Mouse (Mus musculus): ENCODE results near the gene Pum1. TPM values are rescaled to one million over a fixed set of nuclear protein-coding genes. Genes with fewer than 3 reads are reported as not detected.

Pum1 gene
- polyA plus RNA-seq (2021; fragmentation: Nextera tagmentation): 30.3 and 32.1 TPM in 2 replicates
- long read RNA-seq, experiment 1, full-length matches to known transcripts: 12 of 97 reads
- long read RNA-seq, experiment 1, partial matches to known transcripts: 48 of 97 reads
- long read RNA-seq, experiment 1, other reads (novel, unspliced or antisense): 37 of 97 reads
- long read RNA-seq, experiment 2, full-length matches to known transcripts: 70 of 204 reads
- long read RNA-seq, experiment 2, partial matches to known transcripts: 15 of 204 reads
- long read RNA-seq, experiment 2, other reads (novel, unspliced or antisense): 119 of 204 reads

DNA sequence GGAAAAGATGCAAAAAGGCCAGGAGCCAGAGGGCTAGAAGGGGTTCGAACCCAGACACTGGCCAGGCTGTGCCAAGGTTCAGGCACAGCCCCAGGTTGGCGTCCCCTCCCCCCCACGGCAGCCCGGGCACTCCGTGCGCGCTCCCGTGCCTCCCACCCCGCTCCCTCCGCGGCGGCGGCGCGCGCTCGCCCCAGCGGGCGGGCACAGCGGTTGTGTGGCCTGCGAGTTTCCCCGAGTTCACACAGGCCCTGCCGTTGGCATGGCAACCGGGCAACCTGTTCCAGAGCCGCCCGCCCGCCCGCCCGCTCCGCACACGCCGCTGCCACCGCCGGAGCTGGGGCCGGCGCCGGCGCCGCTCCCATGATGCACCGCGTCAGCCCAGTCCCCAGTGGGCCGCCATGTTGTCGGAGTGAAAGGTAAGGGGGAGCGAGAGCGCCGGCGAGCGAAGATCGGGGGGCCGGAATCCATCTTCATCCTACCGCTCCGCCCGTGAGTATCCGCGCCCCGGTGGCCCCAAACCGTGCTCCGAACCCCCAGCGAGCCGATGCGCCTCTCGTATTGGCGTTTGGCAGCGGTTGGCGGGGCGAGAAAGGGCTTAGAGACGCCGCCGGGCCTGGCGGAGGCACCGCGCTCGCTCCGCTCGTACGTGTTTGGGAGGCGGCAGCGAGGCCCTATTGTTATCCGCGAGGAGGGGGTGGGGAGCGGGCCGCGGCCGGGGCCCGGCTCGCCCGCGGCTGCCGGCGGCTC is at the start of gene Pum1:
Pum1 (plus strand) TSS at position 343 of the 747 bp plus-strand sequence.

GRCm38 (mm10) chr4:130792376-130793179 is 129.5 kb downstream of the Pum1 start, which contains the start of gene Sdc3:
Gene Sdc3 (plus strand): TSS chr4:130792537.

Other genes with a start within 250 kb of the Pum1 start
- gene Nkain1, start 89.1 kb upstream of the Pum1 start, polyA plus RNA-seq (2021; fragmentation: Nextera tagmentation): 0.67 and 1.1 TPM in 2 replicates
- gene Sdc3, start 129.2 kb downstream of the Pum1 start, polyA plus RNA-seq (2021; fragmentation: Nextera tagmentation): 39.9 and 63.4 TPM in 2 replicates
- gene Laptm5, start 249.8 kb downstream of the Pum1 start, polyA plus RNA-seq (2021; fragmentation: Nextera tagmentation): 99.2 and 112 TPM in 2 replicates